Mouse (Mus musculus) heart, postnatal 0 days (tissue): Measurements from ENCODE around the gene Irak1bp1.

Experiments
- CTCF ChIP-seq: IDR thresholded peaks from 2 replicates; pipeline ENCODE4 v1.5.1; 2016; ENCODE audit warnings: antibody characterized with exemption, control low read depth, low read depth
- EP300 ChIP-seq: IDR thresholded peaks from 2 replicates; pipeline ENCODE4 v1.6.1; 2016; ENCODE audit warnings: antibody characterized with exemption, low read depth

DNA sequence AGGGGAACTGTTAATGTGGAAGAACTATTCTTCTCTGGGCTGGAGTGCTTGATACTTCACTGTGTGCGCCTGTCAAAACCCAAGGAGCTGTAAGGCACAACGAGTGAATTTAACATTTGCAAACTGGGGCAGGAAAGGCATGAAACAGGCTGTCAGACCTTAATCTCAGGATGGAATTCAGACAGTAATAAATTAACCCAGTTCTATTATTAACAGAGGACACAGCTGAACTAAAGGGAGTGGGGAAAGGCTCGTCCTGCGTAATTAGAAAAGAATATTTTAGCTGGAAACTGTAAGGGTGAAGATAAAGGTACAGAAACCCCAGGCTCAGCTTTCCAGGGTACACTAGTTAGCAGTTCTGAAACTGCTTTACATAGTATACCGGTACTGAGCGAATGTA lies 6.6 kb downstream of the Irak1bp1 start:
- no peak for TF ChIP-seq CTCF
- TF ChIP-seq EP300 = no peak
